Mouse (Mus musculus) kidney, postnatal 36 days (tissue): ENCODE data around the gene Pdcd4.
"Not testable (repeated sequence)": the region's sequence is repeated elsewhere in the genome, so short reads cannot be mapped to it uniquely, and the experiment has no call there.

Experiments
- DNase-seq, 2 experiments: peaks; one replicate each; pipeline ENCODE4 v3.0.0; 2021 to 2022; ENCODE audit warnings: mixed read lengths in 2 of 2

Pdcd4 gene

DNA sequence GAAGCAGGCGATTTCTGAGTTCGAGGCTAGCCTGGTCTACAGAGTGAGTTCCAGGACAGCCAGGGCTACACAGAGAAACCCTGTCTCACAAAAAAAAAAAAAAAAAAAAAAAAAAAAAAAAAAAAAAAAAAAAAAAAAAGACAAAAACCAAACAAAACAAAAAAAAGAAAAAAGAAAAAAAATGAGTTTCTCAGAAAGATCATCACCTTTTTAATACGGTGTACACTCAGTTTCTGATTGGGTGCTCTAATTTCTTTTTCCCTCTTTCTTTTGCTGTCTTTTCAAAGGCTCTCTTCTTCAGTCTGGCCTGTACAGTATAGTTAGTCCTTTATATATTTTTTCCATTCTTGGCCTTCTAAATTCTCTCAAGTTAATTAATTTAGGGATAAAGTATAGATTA, 72.3 kb downstream of the Pdcd4 start:
- not testable (repeated sequence) for DNase-seq

GRCm38 (mm10) chr19:53964910-53965633, 73.0 kb downstream of the Pdcd4 start:
- DNase-seq, result no peak

- no peak for DNase-seq
These were observed 77.2 kb downstream of the Pdcd4 start for GRCm38 (mm10) chr19:53969226-53969625.

DNA sequence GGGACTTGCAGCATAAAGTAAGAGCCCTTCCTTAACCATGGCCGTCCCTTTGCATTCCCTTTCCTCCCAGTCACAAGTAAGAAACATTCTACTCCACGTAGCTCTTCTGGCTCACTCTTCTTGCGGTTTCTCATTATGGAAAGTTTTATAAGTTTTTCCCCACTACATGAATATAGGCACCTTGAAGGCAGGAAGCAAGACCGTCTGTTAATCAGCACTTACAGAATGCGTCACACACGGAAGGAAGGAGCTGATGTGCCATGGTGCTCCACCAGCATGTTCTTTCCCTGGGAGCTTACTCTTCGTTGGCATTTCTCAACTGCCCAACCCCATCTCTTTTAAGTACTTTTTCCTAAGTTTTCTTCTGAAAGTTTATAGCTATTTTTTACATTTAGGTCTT, 79.9 kb downstream of the Pdcd4 start:
- no peak for DNase-seq

DNA sequence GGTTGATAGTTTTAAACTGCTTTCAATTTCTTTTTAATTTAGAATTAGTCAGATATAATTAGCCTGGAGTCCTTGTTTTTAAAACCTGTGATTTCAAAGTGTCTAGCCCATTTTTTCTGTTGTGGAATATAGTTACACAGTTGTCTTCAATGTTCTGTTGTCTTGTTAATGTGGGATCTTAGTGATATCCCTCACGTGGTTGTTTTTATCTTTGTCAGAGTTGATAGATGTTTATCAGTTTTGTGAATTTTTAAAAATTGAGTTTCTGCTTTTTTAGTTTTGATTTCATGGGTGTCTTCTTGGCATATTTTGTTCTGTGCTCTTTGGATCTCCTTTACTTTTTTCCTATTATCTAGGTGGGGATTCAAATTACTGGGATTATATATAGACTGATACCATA, 81.6 kb downstream of the Pdcd4 start:
- DNase-seq, result no peak
